Mouse (Mus musculus) CD4-positive helper T cell, adult 2 months (primary cell): ENCODE measurements around the gene Mbd3.

Experiments
- DNase-seq: peaks from one replicate; pipeline ENCODE4 v3.0.0-alpha.2; 2012; ENCODE audit warnings: low read depth, missing footprints, low spot score

The Mbd3 gene

GRCm38 (mm10) chr10:80396822-80397523 is 2.4 kb downstream of the Mbd3 start:
- DNase-seq: no peak

DNA sequence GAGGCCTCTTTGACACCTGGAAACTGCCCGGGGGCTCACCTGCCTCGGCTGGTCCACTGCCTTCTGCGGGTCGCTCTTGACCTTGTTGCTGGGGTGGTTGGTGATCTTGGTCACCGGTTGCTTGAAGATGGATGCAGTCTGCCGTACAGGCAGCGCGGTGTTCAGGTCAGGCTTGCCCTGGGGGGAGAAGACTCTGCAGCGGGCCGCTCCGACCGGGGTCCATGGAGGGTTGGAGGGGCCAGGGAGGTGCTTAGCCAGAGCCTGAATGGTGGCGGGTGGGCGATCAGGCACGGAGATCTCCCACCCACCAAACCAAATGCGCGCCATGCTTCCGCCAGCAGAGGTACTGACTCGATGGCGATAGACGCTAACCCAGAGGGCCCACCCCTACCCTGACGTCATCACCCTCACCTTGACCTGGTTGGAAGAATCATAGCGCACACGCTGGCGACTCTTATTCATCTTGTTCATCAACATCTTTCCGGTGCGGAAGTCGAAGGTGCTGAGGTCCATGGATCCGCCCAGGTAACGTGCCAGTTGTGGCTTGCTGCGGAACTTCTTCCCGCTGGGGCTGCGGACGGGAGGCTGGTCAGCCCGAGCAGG is 4.2 kb downstream of the Mbd3 start:
- DNase-seq: no peak

DNA sequence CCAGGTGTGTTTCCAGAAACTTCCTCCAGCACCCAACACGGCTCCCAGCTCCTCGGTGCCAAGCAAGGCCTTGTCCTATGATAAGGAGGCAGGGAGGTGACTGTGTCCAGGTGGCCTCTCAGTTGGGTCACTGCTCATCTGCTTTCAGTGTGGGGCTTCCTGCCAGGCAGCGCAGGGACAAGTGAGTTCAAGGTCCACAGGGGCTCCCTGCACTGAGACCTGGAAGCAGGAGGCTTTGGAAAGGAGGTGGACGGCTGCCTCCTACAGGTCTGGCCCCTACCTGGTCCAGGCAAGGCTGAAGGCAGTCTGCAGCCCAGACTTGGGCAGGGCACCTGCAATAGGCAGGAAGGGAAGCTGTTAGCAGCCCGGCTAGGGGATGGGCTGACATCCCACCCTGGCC is 6.7 kb downstream of the Mbd3 start:
- DNase-seq: no peak

DNA sequence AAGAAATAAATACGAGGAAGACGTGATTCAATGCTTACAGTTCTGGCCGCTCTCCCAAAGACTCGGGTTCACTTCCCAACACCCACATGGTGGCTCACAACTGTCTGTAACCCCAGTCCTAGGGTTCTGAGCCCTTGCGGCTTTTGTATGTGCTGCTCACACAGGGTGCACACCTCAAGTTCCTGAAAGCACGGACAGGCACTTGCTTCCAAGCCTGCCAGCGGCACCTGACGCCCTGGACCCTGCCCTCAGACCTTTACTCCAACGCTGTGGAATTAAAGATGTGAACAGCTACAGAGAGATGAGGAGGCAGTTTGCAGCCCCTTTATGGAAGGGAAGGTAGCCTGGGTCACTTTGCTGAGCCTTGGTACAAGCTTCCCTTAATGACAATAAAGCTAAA is 8.7 kb downstream of the Mbd3 start:
- DNase-seq: no peak

DNA sequence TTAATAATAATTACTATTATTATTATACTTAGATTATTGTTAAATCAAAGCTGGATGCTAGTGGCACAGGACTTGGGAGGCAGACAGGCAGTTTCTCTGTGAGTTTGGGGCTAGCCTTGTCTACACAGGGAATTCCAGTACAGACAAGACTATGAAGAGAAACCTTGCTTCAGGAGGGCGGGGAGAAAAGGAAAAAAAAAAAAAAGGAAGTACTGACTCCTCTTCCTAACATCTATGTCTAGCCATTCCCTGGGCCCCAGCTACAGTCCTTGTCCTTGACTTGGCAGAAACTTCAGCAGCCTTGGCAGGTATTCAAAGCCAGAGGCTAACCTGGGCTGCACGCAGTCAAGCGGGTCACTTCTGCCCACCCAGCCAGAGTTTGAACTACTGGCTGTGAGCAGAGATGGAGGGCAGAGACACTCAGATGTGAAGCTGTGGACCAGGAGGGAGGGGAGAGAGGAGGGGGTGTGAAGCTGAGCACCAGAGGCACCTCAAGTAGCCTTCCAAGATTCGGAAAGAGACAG is 10.1 kb downstream of the Mbd3 start:
- DNase-seq: no peak

- no peak for DNase-seq
These were observed 10.6 kb downstream of the Mbd3 start for GRCm38 (mm10) chr10:80388731-80389130.

- DNase-seq: peak; percentile 90
These were observed 11.8 kb downstream of the Mbd3 start, which contains the start of gene Mex3d for GRCm38 (mm10) chr10:80387522-80387959. TSS of gene Mex3d (minus strand) at chr10:80387659.

GRCm38 (mm10) chr10:80386735-80387471 is 12.4 kb downstream of the Mbd3 start:
- DNase-seq: peak; percentile 42

- no peak for DNase-seq
These were observed 13.3 kb downstream of the Mbd3 start for GRCm38 (mm10) chr10:80385811-80386734.

DNA sequence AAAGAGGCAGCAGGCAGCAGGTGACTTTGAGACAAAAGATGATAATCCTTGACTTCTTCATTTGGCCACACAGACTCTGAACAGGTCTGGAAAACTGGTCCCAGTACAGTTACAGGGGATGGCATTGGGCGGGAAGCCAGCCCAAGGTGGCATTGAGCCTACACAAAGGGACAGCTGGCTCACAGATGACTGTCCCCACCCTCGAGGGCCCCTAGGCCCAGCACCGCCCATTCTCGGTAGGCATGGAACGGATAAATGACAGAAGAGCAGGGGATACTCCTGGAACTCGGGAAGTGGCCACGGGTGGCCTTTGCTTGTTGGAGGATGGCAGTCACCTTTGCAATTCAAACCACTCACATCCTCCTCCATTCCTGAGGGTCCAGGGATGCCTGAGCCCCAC is 14.0 kb downstream of the Mbd3 start:
- DNase-seq: no peak

GRCm38 (mm10) chr10:80384709-80385108 is 14.6 kb downstream of the Mbd3 start:
- no peak for DNase-seq

- no peak for DNase-seq
These were observed 15.2 kb downstream of the Mbd3 start for GRCm38 (mm10) chr10:80384115-80384639.

- no peak for DNase-seq
These were observed 15.9 kb downstream of the Mbd3 start for GRCm38 (mm10) chr10:80383431-80383830.

- no peak for DNase-seq
These were observed 16.5 kb downstream of the Mbd3 start for GRCm38 (mm10) chr10:80382641-80383365.

DNA sequence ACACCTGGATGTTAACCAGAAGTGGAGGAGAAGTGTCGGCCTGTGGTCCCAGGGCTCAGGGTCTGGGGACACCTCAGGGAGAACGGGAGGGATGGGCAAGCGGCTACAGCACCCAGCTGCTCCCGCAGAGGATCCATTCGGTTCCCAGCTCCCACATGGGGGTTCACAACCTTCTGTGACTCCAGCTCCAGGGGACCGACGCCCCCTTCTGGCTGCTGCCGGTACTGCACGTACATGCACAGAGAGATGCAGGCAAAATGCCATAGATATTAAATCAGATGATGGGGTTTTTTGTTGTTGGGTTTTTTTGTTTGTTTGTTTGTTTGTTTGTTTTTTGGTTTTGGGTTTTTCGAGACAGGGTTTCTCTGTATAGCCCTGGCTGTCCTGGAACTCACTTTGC is 21.6 kb downstream of the Mbd3 start:
- peak; percentile 42 for DNase-seq

DNA sequence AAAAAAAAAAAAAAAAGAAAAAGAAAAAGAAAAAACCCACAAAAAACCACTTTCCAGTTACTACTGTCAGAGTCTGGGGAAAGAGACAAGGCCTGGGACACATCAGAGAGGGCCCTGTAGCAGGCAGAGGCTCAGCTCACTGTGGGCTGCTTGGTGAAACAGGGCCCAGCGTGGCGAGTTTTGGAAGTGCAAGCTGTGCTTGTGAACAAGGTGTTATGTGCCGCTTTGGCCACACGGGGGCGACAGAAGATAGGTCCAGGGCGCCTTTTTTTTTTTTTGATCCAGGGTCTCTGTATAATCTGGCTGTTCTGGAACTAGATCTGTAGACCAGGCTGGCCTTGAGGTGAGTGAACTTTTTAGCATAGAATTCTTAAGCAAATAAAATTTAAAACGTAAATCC is 23.2 kb downstream of the Mbd3 start:
- peak; percentile 90 for DNase-seq

GRCm38 (mm10) chr10:80374063-80374462 is 25.3 kb downstream of the Mbd3 start:
- DNase-seq: peak; percentile 50

- no peak for DNase-seq
These were observed 26.6 kb downstream of the Mbd3 start for GRCm38 (mm10) chr10:80372706-80373105.

DNA sequence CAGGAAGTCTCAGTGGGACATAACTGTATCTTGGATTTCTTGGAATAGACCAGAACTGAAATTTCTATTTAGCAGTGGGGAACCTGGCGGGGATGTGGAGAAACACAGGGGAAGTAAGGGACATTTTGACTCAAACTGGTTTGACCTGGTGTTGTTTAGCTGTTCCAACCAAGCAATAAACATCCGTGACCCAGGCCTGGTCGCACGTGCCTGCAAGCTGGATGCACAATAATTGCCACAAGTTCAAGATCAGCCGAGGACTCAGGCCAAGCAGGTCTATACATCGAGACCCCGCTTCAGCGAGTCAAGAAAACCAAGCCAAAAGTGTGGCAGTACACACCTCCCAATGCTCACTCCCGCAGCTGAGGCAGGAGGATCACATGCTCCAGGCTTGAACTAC is 27.4 kb downstream of the Mbd3 start:
- DNase-seq: no peak

- DNase-seq: peak; percentile 48
These were observed 27.9 kb downstream of the Mbd3 start for GRCm38 (mm10) chr10:80371411-80371966.
